Mouse (Mus musculus) right cerebral cortex, adult 18-20 months (tissue): ENCODE measurements at regions not wholly inside any gene's neighbourhood (a gene's known extent, or its start where the extent isn't known, plus 50 kb on each side); places are given as distances from the start of the nearest gene placed in this dataset.

ENCODE experiments used
- DNase-seq: peaks from one replicate; pipeline ENCODE4 v3.0.0; 2022; ENCODE audit warnings: mixed read lengths

GRCm38 (mm10) chr12:112336691-112337295, 152.5 kb upstream of the A530016L24Rik start:
- DNase-seq = no peak

GRCm38 (mm10) chr12:112337443-112337842, 151.8 kb upstream of the A530016L24Rik start:
- DNase-seq = no peak

- DNase-seq = no peak
Observed at GRCm38 (mm10) chr12:112338976-112339375, 150.3 kb upstream of the A530016L24Rik start.

GRCm38 (mm10) chr12:112339481-112340179, 149.6 kb upstream of the A530016L24Rik start:
- no peak for DNase-seq

GRCm38 (mm10) chr12:112340248-112340647, 149.0 kb upstream of the A530016L24Rik start:
- DNase-seq = no peak

GRCm38 (mm10) chr12:112341726-112342469, 147.3 kb upstream of the A530016L24Rik start:
- no peak for DNase-seq

GRCm38 (mm10) chr12:112343064-112343463, 146.2 kb upstream of the A530016L24Rik start:
- DNase-seq = no peak

- DNase-seq = no peak
Observed at GRCm38 (mm10) chr12:112344285-112344684, 145.0 kb upstream of the A530016L24Rik start.

- no peak for DNase-seq
Observed at GRCm38 (mm10) chr12:112345797-112346196, 143.5 kb upstream of the A530016L24Rik start.

GRCm38 (mm10) chr12:112348116-112348515, 141.1 kb upstream of the A530016L24Rik start:
- no peak for DNase-seq

- DNase-seq = no peak
Observed at GRCm38 (mm10) chr12:112349676-112350318, 139.5 kb upstream of the A530016L24Rik start.

GRCm38 (mm10) chr12:112350733-112351132, 138.5 kb upstream of the A530016L24Rik start:
- DNase-seq = no peak

GRCm38 (mm10) chr12:112363349-112363748, 125.9 kb upstream of the A530016L24Rik start:
- DNase-seq = no peak

- no peak for DNase-seq
Observed at GRCm38 (mm10) chr12:112367221-112367620, 122.0 kb upstream of the A530016L24Rik start.

GRCm38 (mm10) chr12:112368112-112368511, 121.1 kb upstream of the A530016L24Rik start:
- DNase-seq = no peak

- DNase-seq = no peak
Observed at GRCm38 (mm10) chr12:112369581-112370371, 119.5 kb upstream of the A530016L24Rik start.

- no peak for DNase-seq
Observed at GRCm38 (mm10) chr12:112372234-112373050, 116.8 kb upstream of the A530016L24Rik start.

GRCm38 (mm10) chr12:112373966-112374365, 115.3 kb upstream of the A530016L24Rik start:
- DNase-seq = no peak

- DNase-seq = no peak
Observed at GRCm38 (mm10) chr12:112376236-112376635, 113.0 kb upstream of the A530016L24Rik start.

- peak; percentile 34 for DNase-seq
Observed at GRCm38 (mm10) chr12:112376701-112377100, 112.5 kb upstream of the A530016L24Rik start.

- DNase-seq = no peak
Observed at GRCm38 (mm10) chr12:112378482-112379243, 110.6 kb upstream of the A530016L24Rik start.
